Mouse (Mus musculus) hindbrain, embryonic 14.5 days (tissue): ENCODE results near the gene Cox15. TPM values are rescaled to one million over a fixed set of nuclear protein-coding genes. Genes with fewer than 3 reads are reported as not detected.

Source experiments
- ATAC-seq: fragments of 200-750 bp; cut with Nextera tagmentation; 2 replicates; pipeline ENCODE4 v1.8.0; 2017; ENCODE audit warnings: moderate number of reproducible peaks, mild to moderate bottlenecking, moderate TSS enrichment, moderate library complexity; ENCODE audit not compliant: low FRiP score
- DNase-seq: peaks from one replicate; pipeline ENCODE4 v3.0.0-alpha.2; 2015; ENCODE audit warnings: low spot score
- H3K27ac ChIP-seq: fragments of 300-500 bp; sonication (generic); 2 replicates; pipeline ENCODE4 v1.5.1; 2014; ENCODE audit warnings: mild to moderate bottlenecking, moderate library complexity
- H3K27me3 ChIP-seq: fragments of 300-500 bp; sonication (generic); 2 replicates; pipeline ENCODE4 v1.6.1; 2014; ENCODE audit warnings: mild to moderate bottlenecking, low read length, mixed read lengths; ENCODE audit not compliant: control insufficient read depth, insufficient read depth
- H3K36me3 ChIP-seq: fragments of 300-500 bp; sonication (generic); replicated peaks from 2 replicates; pipeline ENCODE4 v1.6.1; 2014; ENCODE audit not compliant: control insufficient read depth, insufficient read depth
- H3K4me1 ChIP-seq: fragments of 300-500 bp; sonication (generic); replicated peaks from 2 replicates; pipeline ENCODE4 v1.6.1; 2014; ENCODE audit warnings: antibody characterized with exemption, low read length, mixed read lengths; ENCODE audit not compliant: control insufficient read depth, insufficient read depth
- H3K4me2 ChIP-seq: fragments of 300-500 bp; sonication (generic); replicated peaks from 2 replicates; pipeline ENCODE4 v1.6.1; 2014; ENCODE audit warnings: mild to moderate bottlenecking, moderate library complexity
- H3K4me3 ChIP-seq: fragments of 300-500 bp; sonication (generic); replicated peaks from 2 replicates; pipeline ENCODE4 v1.5.1; 2014; ENCODE audit warnings: mild to moderate bottlenecking, low read length
- H3K9ac ChIP-seq: fragments of 300-500 bp; sonication (generic); 2 replicates; pipeline ENCODE4 v1.6.1; 2014
- H3K9me3 ChIP-seq: fragments of 300-500 bp; sonication (generic); 2 replicates; pipeline ENCODE4 v1.6.1; 2016; ENCODE audit warnings: low read length; ENCODE audit not compliant: control insufficient read depth
- WGBS: fragments of 180-500 bp; shearing (Covaris S2); extraction: QIAGEN DNeasy Blood & Tissue Kit; methylation state at CpG from one replicate; pipeline ENCODE4 v1.1.7; 2014; 5-methylcytosine and 5-hydroxymethylcytosine counted together
- polyA plus RNA-seq: library from polyadenylated mRNA; unstranded; fragments of >200 nt; fragmentation: Nextera tagmentation; extraction: Ambion mirVana; gene quantifications from 2 replicates; pipeline ENCODE4 v1.2.1, GENCODE M21; 2014

The Cox15 gene
- polyA plus RNA-seq, 1 experiment from 2014 or later, result 11.1 TPM

DNA sequence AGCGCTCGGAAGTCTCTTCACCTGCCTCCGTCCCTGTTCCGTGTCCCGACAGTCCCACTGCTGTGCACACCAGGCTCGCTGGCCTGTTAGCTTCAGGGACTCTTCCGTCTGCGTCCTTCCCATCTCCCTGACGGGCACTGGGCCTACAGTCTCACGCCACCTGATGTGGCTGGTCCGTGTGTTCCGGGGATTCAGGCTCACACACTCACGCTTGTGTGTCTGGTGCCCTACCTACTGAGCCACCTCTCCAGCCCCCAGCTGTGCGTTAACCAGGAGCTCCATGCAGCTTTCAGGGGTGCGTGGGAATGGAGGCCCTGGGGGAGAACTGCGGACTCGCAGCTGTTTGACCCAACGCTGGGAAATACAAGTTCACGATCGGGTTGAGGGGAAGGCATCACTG is 28.6 kb downstream of the Cox15 start:
- H3K9ac ChIP-seq, result no peak overlapping the region
- DNase-seq, result no peak
- peaks cover 73% of the 10 kb centered on the region for H3K36me3 ChIP-seq
- no peaks in the 10 kb centered on the region for H3K4me1 ChIP-seq
- H3K27ac ChIP-seq, result no peak overlapping the region
- WGBS, result 94% methylated on average over 20 of the region's 20 CpGs
- H3K4me3 ChIP-seq, result no peak overlapping the region
- H3K27me3 ChIP-seq, result no peaks in the 10 kb centered on the region
- H3K4me2 ChIP-seq, result no peak overlapping the region
- no peak for ATAC-seq
- H3K9me3 ChIP-seq, result no peaks in the 10 kb centered on the region

DNA sequence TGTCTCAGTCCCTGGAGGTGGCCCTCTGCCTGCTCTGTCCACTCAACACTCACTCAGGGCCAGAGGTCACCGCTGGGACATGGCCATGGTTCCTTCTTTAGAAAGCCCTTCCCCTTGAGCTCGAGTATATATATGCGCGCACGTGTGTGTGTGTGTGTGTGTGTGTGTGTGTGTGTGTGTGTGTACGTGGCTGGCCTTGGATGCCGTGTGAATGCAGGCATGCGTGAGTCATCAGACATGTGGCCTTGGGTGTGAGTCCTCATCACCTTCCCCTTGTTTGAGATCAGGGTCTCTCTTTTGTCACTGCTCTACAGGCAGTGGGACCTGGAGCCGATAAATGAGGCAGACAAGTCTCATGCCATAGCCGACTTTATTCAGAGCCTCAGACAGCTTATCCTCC is 29.3 kb downstream of the Cox15 start:
- Histone ChIP-seq H3K27ac (no peak overlapping the region), H3K27me3 (no peaks in the 10 kb centered on the region), H3K9me3 (no peaks in the 10 kb centered on the region), H3K4me1 (no peaks in the 10 kb centered on the region), H3K36me3 (peaks cover 73% of the 10 kb centered on the region), H3K9ac (no peak overlapping the region), H3K4me2 (no peak overlapping the region), H3K4me3 (no peak overlapping the region)
- ATAC-seq (no peak), DNase-seq (no peak)
- WGBS, result 83% methylated on average over 10 of the region's 10 CpGs

DNA sequence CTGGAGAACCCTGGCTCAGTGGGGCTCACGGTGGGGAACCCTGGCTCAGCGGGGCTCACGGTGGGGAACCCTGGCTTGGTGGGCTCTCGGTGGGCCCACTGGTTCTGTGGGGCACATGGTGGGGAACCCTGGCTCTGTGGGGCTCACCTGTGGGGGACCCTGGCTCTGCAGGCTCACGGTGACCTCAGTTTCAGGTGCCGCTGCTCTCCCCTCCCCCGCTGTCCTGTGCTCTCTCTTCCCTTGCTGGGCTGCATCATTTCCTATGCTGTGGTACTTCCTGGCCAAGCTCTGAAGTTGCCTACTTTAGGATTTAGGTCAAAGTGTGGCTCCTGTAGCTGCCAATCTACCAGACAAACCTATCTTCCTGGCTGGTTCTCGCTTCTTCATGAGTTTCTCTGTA is 29.9 kb downstream of the Cox15 start:
- Histone ChIP-seq H3K36me3 (peaks cover 73% of the 10 kb centered on the region), H3K4me1 (no peaks in the 10 kb centered on the region), H3K27me3 (no peaks in the 10 kb centered on the region), H3K9ac (no peak overlapping the region), H3K27ac (no peak overlapping the region), H3K4me3 (no peak overlapping the region), H3K9me3 (no peaks in the 10 kb centered on the region), H3K4me2 (no peak overlapping the region)
- DNase-seq, result no peak
- WGBS, result 77% methylated on average over 8 of the region's 8 CpGs
- ATAC-seq, result no peak

DNA sequence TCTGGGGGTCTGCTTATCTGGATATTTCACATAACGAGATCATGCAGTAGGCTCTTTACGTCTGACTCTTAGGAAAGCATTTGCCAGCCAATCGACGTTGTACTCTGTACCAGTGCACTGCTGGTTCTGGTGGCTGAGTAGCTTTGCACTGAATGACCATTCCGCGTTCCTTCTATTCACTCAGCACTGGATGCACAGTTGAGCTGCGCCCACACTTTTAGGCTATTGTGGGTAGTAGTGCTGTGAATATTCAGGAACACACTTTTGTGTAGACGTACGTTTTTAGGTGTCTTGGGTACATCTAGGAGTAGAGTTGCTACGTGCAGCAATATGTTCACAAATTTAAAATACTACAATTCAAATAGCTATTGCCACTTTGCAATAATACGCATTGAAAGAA is 32.7 kb downstream of the Cox15 start:
- Histone ChIP-seq H3K36me3 (peaks cover 75% of the 10 kb centered on the region), H3K27me3 (no peaks in the 10 kb centered on the region), H3K27ac (no peak overlapping the region), H3K9me3 (no peaks in the 10 kb centered on the region), H3K9ac (no peak overlapping the region), H3K4me3 (no peak overlapping the region), H3K4me2 (no peak overlapping the region), H3K4me1 (no peaks in the 10 kb centered on the region)
- ATAC-seq (no peak), DNase-seq (no peak)
- 94% methylated on average over 11 of the region's 11 CpGs for WGBS

DNA sequence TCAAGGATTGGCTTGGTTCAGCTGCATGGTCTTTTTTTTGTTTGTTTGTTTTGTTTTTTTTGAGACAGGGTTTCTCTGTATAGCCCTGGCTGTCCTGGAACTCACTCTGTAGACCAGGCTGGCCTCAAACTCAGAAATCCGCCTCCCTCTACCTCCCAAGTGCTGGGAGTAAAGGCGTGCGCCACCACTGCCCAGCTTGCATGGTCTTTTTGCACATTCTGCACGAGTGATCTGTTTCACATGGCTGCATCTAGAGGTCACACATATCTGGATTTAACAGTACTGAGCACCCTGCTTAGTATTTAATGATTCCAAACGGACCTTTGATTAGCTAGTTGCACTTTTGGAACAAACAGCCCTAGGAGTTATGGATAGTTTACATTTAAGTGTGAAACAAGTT is 40.8 kb downstream of the Cox15 start:
- H3K4me3 ChIP-seq, result no peak overlapping the region
- no peak overlapping the region for H3K27ac ChIP-seq
- 71% methylated on average over 5 of the region's 5 CpGs for WGBS
- no peaks in the 10 kb centered on the region for H3K9me3 ChIP-seq
- no peaks in the 10 kb centered on the region for H3K27me3 ChIP-seq
- H3K9ac ChIP-seq, result no peak overlapping the region
- no peak for DNase-seq
- no peak overlapping the region for H3K4me2 ChIP-seq
- no peaks in the 10 kb centered on the region for H3K4me1 ChIP-seq
- peaks cover 55% of the 10 kb centered on the region; the same call in 1 of the 2 replicates for H3K36me3 ChIP-seq
- no peak for ATAC-seq

DNA sequence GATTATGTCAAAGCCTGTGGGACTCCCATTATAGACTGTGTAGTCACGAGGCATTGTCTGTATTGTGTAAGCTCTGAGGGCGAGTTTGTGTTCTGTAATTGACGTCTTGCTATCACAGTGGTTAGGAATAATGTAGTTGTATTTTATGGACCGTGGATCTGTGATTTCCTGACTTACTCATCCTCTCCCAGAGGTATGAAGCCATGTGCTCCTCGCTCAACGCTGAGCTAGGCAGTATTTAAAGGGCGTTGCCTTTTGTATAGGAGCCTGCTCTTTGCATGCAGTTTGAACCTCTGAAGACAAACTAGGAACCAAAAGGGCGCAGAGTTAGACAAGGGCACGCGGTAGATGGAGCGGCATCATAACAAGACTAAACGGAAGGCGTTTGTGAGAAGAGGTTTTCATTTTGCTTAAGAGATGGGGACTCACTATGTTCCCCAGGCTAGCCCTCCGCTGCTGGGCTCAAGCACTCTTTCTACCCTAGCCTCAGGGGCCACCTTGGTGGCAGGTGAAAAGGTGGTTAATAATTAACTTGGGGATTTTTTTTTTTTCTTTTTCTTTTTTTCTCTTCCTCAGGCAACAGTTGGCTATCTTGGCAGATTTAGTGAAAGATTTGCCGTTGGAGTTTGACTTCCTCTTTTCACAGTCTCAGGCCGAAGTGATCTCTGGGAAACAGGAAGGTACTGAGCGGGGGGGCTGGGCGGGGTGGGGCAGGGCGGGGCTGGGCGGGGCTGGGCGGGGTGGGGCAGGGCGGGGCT is 41.5 kb downstream of the Cox15 start:
- Histone ChIP-seq H3K36me3 (peaks cover 55% of the 10 kb centered on the region), H3K9ac (no peak overlapping the region), H3K4me1 (no peaks in the 10 kb centered on the region), H3K27me3 (no peaks in the 10 kb centered on the region), H3K27ac (no peak overlapping the region), H3K4me3 (no peak overlapping the region), H3K4me2 (no peak overlapping the region), H3K9me3 (no peaks in the 10 kb centered on the region)
- ATAC-seq (no peak), DNase-seq (no peak)
- 63% methylated on average over 22 of the region's 22 CpGs for WGBS

DNA sequence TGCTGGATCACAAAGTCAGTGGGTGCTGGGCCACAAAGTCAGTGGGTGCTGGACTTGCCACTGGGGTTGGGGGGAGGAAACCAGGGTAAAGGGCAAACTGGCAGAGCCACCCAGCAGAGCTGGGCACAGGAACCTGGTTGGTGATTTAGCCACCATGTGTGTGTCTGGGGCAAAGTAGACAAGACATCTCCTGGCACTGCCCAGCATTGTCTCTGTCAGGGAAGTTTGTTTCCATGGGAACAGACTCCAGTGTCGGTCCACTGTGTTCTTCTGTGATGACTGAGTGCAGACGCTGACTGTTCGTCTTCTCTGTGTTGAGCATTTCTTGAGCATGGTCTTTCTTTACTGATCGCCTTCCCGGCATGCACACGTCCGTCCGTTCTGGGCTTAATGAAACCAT is 43.5 kb downstream of the Cox15 start:
- ATAC-seq (no peak), DNase-seq (no peak)
- no peaks in the 10 kb centered on the region for H3K4me1 ChIP-seq
- H3K27me3 ChIP-seq, result no peaks in the 10 kb centered on the region
- H3K9me3 ChIP-seq, result no peaks in the 10 kb centered on the region
- H3K9ac ChIP-seq, result no peak overlapping the region
- 55% methylated on average over 8 of the region's 8 CpGs for WGBS
- H3K4me3 ChIP-seq, result no peak overlapping the region
- H3K36me3 ChIP-seq, result peaks cover 59% of the 10 kb centered on the region
- H3K4me2 ChIP-seq, result no peak overlapping the region
- H3K27ac ChIP-seq, result no peak overlapping the region

DNA sequence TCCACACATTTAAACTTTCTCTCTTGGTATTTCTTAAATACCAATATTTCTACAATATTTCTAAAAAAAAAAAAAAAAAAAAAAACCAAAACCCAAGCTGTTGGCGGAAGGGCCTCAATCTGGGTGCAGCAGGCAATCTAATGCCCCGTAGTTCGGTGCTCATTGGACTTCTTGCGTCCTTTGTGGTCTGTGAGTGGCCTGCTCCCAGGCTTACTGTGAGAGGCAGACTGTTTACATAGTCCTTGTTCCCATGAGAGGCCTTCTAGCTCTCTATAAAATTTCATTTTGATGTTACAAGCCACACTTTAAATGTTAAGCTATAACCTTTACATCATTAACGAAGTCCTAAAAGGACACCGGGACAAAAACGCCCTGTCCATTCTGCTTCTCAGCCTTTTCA is 44.6 kb downstream of the Cox15 start:
- Histone ChIP-seq H3K4me2 (no peak overlapping the region), H3K4me1 (no peaks in the 10 kb centered on the region), H3K27ac (no peak overlapping the region), H3K27me3 (no peaks in the 10 kb centered on the region), H3K4me3 (no peak overlapping the region), H3K9me3 (no peaks in the 10 kb centered on the region), H3K9ac (no peak overlapping the region), H3K36me3 (peaks cover 64% of the 10 kb centered on the region)
- ATAC-seq (no peak), DNase-seq (no peak)
- WGBS, result 95% methylated on average over 7 of the region's 7 CpGs

DNA sequence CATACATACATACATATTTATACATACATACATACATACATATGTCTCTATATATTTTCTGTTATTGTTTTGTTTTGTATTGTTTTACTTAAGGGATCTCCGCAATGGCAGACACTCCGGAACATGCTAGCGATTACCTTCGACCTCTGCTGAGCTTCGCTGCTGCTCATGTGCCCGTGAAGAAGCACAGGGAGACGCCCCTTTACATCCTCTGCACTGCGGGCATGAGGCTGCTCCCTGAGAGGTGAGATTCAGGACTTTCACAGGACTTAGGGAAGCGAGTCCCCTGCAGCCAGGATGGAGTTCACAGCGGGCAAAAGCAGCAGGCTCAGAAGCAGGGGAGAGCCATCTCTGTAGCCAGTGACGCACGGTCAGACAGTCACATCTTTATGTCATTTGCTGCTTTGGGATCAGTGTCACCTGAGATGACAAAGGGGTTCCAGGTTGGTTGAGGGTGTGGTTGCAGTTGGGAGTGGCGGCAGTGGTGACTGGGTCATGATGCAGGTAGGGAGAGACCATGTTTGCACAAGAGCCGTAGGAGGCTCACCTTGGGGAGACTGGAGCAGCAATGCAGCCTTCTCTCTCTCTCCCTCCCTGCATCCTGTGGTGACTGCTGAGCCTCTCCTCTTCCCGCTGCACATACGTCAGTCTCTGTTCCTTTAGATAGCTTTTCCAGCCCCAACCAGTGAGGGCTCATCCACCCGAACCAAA is 47.9 kb downstream of the Cox15 start:
- Histone ChIP-seq H3K36me3 (peaks cover 69% of the 10 kb centered on the region), H3K9me3 (no peaks in the 10 kb centered on the region), H3K4me3 (no peak overlapping the region), H3K27me3 (no peaks in the 10 kb centered on the region), H3K4me2 (no peak overlapping the region), H3K4me1 (no peaks in the 10 kb centered on the region), H3K9ac (no peak overlapping the region), H3K27ac (no peak overlapping the region)
- DNase-seq (no peak), ATAC-seq (no peak)
- 92% methylated on average over 17 of the region's 17 CpGs for WGBS
